Mouse (Mus musculus): ENCODE data around the gene Ccl11.
A peak's percentile ranks its signal among the peaks of the same experiment; 100 is the strongest.

Ccl11 gene

DNA sequence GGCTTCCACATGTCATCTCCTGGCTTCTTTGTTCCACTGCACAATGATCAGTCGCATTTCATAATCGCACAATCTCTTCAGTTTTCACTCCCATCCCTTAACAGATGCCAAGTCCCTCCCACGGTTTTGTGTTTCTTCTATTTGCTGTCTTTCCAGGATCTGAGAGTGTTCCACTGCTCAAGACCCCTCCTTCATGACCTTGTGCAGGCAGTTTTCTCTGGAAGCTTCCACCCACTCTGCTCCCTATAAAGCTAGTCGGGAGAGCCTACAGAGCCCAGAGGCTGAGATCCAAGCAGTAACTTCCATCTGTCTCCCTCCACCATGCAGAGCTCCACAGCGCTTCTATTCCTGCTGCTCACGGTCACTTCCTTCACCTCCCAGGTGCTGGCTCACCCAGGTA lies at the start of gene Ccl11:
TSS of gene Ccl11 (plus strand) at position 178 of the 400 bp plus-strand sequence.
- no peak for DNase-seq (ENCODE audit: low spot score in 2 of 2)

DNA sequence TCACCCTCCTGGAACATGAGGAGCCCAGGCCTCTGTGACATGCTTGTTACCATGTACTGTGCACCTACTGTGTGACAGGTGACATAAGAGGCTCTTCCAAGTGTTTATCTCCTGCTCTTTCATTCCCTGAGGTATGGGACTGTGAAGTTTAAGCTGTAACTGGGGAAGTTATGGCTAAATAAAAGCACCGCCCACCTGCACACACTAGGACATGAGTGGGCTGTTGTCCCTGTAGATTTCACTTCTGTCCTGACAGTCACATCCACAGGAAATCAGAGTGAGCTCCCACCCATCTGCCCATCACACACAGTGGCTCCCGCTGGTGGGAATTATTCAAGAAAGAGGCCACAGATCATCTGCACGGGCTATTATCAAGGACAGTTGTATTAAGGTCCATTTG lies 47.5 kb upstream of the Ccl11 start:
- no peak for DNase-seq (ENCODE audit: low spot score in 2 of 2)

DNA sequence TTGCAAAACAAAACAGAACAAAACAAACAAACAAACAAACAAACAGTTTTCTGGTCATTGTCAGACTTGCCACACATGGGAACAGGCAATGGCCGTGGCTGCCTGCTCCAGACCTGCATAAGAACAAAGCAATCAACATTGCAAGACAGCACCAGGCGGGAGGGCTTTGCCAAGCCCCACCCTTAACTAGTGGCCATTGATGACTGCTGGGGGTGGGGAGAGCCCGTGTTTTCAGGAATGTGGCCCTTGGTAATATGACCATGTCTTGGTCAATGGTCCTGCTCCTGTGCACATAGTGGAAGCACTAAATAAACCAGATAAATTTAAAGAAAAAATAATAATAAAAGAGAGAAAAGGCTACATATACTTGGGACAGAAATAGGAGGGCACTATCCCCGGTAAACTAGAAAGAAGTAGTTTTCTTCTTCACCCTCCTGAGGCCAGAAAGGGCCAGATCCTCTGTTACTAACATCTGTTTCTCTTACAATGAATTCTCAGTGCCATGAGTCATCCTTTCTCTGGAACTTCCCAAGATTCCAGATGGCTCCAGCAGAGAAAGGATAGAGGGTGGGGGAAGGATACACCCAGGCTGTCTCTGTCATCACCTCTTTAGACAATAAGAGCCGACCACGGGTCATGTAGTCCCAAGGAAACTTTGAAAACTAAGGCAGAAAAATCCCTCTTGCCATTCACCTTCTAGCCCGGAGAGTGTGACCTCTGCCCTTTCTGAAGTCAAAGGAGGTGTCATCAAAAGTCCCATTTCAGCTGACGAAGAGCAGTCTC lies 46.0 kb upstream of the Ccl11 start:
- no peak for DNase-seq (ENCODE audit: low spot score in 2 of 2)

DNA sequence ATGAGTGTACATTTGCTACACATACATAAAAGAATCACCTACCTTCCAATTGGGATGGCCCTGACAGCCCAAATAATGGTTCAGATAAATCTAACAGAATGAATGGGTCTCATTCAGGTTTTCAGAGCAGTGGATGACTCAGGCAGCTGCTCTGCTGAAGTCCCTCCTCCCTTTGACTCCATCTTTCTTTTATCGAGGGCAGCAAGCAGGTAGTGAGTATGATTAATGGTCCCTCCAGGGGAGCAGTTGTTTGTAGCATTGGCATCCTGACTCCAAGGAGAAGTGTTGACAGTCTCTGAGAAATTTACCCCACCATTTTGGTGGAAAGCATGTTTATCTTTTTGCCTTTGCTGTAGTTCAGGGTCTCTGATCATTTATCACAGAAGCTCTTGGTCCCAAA lies 43.9 kb upstream of the Ccl11 start:
- no peak for DNase-seq (ENCODE audit: low spot score in 2 of 2)

DNA sequence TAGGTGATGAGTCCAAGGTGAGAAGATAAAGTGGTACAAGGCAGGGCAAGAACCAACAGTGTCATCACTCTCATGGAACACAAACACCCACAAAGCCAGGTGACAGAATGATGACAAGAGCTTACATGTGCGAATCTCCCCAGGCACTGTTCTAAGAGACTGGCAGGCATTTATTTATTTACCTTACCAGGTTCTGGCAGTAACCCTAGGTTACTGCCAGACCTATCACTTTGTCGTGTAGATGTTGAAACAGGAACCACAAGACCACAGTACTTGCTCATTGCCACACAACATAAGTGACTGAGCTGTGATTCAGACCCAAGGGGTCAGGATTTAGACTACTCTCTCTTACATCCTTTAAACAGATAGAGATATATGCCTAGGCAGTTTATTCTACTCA lies 42.6 kb upstream of the Ccl11 start:
- no peak for DNase-seq (ENCODE audit: low spot score in 2 of 2)

DNA sequence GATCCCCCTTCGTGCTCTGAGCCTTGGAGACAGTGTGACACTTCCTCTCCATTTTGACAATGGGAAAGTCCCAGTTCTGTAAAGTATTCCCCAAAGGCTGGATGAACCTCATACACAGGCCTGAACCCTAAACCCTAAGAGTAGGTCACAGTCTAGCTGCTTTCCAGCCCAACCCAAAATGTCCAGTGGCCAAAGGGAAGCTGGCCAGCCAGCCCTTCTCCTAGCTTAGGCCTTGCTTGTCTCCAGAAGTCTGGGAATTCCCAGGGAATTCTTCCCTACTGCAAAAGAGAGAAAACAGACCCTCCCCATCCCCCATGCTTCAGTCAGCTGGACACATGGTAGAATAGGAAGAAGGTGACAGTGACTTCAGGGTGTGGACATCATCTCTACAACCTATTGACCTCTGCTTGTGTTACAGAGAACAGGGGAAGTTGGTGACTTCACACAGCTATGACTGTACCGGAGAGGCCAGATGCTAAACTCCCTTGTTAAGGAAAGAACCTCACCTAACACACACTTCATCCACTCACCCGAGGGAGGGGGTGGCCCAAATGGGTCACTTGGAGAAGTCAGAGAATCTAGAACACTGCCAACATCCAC lies 41.3 kb upstream of the Ccl11 start:
- DNase-seq (ENCODE audit: low spot score in 2 of 2), result no peak

DNA sequence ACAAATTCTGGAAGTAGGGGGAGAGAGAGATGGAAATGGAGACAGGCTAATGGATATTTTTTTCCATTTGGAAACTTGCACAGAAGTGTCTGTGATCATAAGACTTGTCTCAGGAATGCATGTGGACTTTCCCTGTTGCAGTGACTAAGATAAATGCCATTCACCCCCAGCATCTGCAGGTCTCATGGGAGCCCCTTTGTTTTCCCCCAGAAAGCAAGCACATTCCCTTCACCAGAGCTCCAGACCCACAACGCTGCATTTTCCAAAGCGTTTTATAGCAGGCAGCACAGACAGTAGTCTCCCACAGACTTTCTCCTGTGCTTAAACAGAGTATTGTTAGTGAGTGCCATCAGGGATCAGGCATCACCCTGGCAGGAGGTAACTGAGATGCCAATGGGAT lies 38.2 kb upstream of the Ccl11 start:
- no peak for DNase-seq (ENCODE audit: low spot score in 2 of 2)

DNA sequence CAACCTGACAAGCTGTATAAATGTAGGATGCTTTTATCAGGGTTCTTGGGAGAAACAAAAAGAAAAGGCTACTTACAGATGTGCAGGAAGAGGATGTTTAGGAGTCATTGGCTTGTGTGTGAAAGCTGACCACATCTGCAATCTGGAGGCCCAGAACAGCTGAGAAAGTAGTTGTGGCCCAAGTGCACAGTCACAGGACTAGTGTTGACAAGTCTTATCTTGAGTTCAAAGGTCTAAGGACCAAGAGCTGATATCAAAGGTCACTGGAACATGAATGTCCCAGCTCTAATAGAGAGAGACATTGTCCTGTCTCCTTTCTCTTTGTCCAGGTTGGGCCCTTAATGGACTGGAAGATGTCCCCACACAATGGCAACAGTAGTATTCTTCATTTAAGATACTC lies 37.8 kb upstream of the Ccl11 start:
- DNase-seq (ENCODE audit: low spot score in 2 of 2), result no peak

DNA sequence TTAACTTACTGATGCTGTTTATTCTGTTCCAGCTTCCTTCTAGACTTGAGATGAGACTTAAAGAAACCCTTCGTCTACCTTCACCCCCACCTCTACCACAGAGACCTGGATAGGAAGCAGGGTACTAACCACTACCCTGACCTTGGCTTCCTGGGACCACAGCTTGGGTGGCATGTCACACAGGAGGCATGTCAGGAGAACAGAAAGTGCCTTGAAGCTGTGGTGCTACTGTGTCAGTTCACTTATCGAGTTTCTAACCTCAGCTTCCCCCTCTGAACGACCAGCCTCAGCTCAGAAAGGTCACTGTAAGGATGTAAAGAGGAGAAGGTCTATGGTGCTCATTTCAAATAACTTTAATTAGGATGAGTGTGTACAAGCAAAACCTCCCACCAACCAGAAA lies 36.2 kb upstream of the Ccl11 start:
- DNase-seq (ENCODE audit: low spot score in 2 of 2), result no peak

DNA sequence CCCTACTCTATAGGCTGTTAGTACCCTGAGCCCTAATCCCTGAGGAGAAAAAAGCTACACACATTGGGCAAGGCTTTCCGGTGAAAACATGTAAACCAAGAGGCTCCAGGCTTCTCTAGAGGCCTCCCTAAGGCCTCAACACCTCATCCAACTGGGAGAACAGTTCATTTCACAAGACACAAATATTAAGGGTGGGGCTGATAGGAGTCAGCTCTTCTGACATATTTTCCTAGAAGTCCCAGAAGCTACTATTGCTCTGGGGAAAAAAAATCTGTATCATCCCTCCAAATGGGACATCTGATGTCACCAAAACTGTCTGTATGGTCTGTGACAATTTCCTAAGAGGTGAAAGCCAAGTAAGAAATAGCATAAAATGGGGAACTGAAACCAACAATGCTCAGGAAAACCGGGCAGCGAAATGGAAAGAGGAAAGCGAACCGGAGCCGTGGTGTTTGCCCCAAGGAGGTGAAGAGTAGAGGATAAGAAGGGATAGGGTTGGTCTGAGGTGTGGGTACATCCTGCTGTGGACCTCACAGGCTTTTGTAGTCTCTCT lies 35.0 kb upstream of the Ccl11 start:
- DNase-seq (ENCODE audit: low spot score in 2 of 2), result no peak

DNA sequence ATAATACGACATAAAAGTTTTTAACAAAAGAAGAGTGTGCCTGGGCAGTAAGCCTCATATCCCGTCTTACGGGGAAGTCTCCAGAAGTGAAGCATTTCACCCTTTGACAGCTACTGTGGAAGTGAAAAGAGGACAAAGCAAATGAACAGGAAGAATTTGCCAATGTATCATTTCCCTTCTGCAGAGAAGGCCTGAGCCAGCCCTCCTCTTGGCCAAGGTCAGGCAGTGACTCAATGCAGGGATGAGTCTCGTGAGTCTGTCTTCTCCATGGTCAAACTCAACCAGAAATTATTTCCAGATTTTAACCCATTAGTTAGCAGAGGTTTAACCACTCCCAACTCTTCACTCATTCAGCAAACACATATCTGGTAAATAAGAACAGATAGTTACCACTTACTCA lies 33.9 kb upstream of the Ccl11 start:
- DNase-seq (ENCODE audit: low spot score in 2 of 2), result no peak

DNA sequence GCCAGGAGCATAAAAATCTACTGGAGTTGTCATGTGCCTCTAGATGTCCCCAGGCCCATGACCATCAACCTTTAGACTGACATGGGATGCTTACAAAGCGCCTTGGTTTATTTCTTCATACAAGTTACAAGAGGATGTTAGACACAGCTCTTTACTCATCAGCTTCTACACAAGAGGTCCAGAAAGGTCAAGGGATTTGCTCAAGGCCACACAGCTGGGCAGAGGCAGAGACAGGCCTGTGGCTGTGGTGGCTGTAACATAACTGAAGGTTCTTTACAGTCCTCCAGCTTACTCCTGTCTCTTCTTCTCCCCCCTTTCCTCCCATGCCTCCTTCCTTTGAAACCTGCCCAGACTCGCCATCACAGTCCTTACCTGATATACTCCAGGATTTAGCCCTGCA lies 27.5 kb upstream of the Ccl11 start:
- no peak for DNase-seq (ENCODE audit: low spot score in 2 of 2)

DNA sequence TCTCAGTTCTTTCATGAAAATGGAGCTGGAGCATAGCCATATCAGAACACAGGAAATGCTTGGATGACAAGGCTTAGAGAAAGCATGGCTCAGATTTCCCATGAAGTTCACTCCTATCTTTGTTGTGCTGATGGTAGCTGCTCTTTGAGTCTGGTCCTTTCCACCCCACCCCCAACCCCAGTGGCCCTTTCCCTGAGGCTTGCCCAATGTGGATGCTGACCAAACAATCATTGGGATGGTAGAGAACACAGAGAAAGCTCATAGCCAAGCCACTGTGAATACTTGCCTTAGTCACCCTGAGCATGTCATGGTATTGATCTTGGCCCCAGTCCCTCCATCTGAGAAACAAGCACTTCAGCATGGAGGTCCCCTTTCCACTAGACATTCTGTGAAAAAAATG lies 25.5 kb upstream of the Ccl11 start:
- DNase-seq (ENCODE audit: low spot score in 2 of 2), result no peak

DNA sequence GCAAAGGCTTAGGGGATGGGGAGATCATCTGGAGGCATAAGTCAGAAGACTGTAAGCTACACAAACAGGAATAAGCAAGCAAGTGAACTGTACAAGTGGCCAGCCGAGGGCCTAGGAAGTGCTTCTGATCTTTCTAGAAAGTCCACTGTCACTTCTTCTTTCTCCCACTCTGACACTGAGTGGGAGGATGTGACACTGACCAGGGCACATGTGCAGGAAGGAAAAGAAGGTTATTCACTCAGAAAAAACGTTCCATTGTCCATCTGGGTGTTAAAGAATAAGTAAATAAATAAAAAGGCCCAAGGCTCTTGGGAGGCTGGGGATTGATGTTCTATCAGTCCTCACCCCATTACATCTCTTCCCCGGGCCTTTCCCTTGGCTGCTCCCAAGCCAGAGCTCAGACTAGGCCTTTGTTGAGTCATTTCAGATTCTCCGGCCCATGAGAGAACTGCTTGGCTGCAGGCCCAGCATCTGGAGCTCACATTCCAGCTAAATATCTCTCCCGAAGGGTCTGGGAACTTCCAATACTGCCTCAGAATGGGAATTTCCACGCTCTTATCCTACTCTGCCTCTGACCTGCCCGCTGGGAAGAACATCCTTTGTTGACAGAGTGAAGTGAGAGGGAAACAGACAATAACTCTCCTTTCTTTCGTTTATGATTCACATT lies 24.8 kb upstream of the Ccl11 start:
- DNase-seq (ENCODE audit: low spot score in 2 of 2), result no peak

DNA sequence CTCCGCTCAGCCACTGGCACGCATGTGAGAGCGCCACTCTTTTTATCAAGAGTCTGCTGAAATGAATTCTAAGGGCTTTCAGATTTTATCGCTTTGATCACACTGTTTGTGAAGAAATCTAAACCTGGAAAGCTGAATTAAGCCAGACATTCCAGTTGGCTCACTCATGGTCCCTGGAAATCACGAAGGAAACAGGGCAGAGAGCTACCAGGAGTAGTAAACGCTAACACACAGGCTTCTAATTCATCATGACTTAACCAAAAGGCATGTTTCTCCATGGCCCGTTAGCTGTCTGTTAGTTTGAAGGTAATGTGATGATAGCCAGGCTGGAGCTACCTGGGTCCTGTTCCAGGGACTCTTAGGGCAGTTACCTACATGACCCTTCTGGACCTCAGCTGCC lies 23.2 kb upstream of the Ccl11 start:
- DNase-seq (ENCODE audit: low spot score in 2 of 2), result no peak

DNA sequence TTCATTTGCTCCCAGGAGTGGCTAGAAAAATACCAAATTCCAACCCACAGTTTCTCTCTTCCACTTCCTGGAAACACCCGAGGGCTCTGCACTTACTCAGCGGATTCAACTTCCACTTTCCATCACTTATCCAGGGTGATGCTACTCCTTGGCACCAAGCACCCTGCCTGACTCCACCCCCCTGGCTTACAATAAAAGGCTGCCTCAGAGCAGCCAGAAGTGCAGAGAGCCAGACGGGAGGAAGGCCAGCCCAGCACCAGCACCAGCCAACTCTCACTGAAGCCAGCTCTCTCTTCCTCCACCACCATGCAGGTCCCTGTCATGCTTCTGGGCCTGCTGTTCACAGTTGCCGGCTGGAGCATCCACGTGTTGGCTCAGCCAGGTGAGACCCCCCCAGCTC lies 22.3 kb upstream of the Ccl11 start, which contains the start of gene Ccl2:
TSS of gene Ccl2 (plus strand) at position 216 of the 400 bp plus-strand sequence.
- no peak for DNase-seq (ENCODE audit: low spot score in 2 of 2)

DNA sequence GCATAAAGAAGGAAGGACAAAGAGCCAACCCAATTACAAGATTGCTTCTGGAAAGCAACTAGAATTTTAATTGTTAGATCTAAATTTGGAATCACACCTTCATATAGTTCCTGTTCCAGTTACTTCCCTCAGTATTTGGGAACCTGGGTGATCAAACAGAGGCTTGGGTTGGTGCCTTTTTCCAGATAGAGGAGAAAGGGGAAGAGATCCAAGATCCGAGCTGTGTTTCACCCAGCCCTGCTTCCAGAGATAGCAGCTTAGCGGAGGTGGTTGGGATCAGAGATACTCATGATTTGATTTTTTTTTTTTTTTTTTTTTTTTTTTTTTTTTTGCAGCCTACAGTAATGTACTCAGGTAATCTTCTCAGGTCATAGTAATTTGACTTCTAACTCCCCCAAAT lies 21.8 kb upstream of the Ccl11 start:
- DNase-seq (ENCODE audit: low spot score in 2 of 2), result no peak

DNA sequence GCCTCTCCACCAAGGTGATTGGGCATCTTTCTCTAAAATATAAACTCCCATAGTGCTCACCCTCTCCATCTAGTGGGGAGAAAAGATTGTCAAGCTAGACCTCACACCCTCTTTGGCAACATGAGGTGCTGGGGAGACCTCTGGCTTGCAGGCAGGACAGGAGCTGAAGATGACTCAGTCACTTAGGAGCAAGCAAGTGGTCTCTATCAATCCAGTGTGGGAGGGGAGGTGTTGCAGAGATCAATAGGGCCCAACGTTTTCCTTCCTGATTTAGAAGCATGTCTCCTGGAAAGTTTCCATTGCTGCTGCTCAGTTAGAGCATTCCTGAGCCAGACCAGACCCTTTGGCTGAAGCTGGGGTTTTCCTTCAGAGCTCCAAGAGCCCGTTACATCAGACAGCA lies 19.1 kb upstream of the Ccl11 start, which contains the start of gene Gm17268:
TSS of gene Gm17268 (minus strand) at position 28 of the 400 bp plus-strand sequence.
- DNase-seq (ENCODE audit: low spot score in 2 of 2), result no peak

DNA sequence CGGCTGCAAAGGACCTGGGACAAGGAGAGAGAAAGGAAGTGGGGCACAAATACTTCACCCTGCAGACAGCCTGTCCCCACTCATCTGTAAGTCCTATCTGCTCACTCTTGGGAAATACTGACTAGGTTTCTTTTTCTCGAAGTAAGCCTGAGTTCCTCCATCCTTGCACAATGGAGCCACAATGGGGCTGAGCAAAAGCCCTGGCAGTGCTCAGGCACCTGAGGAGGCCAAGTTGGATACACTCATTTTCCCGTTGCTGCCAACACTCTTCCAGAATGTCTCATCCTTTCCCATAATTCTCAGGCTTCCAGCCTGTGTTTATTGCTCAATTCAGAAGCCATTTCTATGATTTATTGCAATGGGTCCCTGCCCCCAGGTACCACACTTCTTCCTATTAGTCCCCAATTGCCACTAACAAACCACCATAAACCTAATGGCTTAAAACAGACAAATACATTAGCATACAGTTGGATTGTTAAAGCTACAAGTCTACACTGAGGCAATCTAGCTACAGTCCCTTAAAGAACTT lies 18.4 kb upstream of the Ccl11 start:
- no peak for DNase-seq (ENCODE audit: low spot score in 2 of 2)

DNA sequence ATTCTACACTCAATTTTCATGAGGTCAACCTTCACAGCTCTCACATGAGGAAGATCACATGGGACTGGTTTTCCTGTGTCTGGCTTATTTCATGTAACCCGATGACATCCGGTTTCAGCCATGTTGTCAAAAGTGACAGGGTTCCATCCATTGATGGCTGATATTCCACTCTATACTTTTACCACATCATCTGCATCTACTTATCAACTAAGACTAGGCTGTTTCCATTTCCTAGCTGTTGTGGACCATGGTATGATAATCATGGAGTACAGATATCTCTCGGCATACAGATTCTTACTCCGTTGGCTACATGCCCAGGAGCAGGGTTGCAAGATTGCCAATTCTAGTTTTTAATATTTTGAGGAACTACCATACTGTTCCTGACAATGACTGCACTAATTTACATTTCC lies 15.9 kb upstream of the Ccl11 start:
- no peak for DNase-seq (ENCODE audit: low spot score in 2 of 2)

DNA sequence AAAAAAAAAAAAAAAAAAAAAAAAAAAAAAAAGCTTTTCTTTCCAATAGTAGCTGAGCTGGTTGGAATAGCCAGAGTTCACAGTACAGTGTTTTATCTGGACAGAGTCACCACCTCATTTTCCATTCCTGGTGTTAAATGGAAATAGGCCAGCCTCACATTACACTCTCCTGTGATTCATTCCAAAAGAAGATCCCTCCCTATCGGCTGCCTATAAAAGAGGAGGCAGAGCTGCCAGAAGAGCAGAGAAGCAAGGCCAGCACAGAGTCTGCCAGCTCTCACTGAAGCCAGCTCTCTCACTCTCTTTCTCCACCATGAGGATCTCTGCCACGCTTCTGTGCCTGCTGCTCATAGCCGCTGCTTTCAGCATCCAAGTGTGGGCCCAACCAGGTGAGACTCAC lies 12.2 kb upstream of the Ccl11 start, which contains the start of gene Ccl7:
TSS of gene Ccl7 (plus strand) at position 242 of the 400 bp plus-strand sequence.
- DNase-seq (ENCODE audit: low spot score in 2 of 2), result no peak

DNA sequence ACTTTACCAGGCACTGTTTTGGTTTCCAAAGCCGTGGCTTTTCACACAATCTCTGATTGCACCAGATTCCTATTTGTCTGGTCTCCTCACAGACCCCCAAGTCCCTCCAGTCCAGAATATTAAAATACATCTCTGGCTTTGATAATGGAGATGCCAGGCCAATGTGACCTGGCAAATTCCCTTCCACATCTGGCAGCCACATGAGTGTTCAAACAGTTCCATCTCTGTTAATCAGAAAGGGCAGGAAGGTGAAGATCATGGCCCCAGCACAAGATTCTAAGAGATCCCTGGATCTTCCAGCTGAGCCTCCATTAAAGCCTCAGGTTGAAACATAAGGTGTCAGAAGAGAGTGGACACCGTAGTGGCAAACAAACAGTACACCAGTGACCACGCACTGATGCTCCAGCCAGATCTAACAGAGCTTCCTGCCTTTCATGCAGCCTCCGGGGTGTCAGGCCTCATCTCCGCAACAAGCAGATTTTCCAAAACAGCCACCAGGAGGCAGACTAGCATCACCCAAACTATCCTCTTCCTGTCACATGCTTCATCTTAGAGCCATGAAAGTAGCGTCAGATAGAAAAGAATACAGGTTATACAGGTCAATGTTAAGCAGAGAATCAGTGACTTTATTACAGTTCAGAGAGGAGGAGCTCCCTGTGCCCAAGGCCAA lies 9.7 kb upstream of the Ccl11 start:
- peak in 1 of 2 experiments; percentile 33 for DNase-seq (ENCODE audit: low spot score in 2 of 2)

All from natural killer cell, adult 2 months (primary cell).